Mouse (Mus musculus) kidney, embryonic 14.5 days (tissue): ENCODE results near the gene Vps45. TPM values are rescaled to one million over a fixed set of nuclear protein-coding genes. Genes with fewer than 3 reads are reported as not detected.
"Not testable (repeated sequence)": the region's sequence is repeated elsewhere in the genome, so short reads cannot be mapped to it uniquely, and the experiment has no call there.

Experiments
- ATAC-seq: fragments of 200-750 bp; cut with Nextera tagmentation; 2 replicates; pipeline ENCODE4 v1.8.0; 2017; ENCODE audit warnings: moderate number of reproducible peaks, mild to moderate bottlenecking, moderate TSS enrichment, moderate library complexity; ENCODE audit not compliant: low FRiP score, low TSS enrichment
- H3K27ac ChIP-seq: fragments of 300-500 bp; sonication (generic); 2 replicates; pipeline ENCODE4 v1.5.1; 2014; ENCODE audit warnings: low read depth, mild to moderate bottlenecking, low read length, moderate library complexity, mixed read lengths
- H3K27me3 ChIP-seq: fragments of 300-500 bp; sonication (generic); 2 replicates; pipeline ENCODE4 v1.6.1; 2014; ENCODE audit warnings: mild to moderate bottlenecking, low read length; ENCODE audit not compliant: control insufficient read depth, insufficient read depth
- H3K36me3 ChIP-seq: fragments of 300-500 bp; sonication (generic); 2 replicates; pipeline ENCODE4 v1.6.1; 2014; ENCODE audit warnings: low read length, mixed read lengths; ENCODE audit not compliant: control insufficient read depth, insufficient read depth
- H3K4me1 ChIP-seq: fragments of 300-500 bp; sonication (generic); 2 replicates; pipeline ENCODE4 v1.6.1; 2014; ENCODE audit warnings: low read length, mixed read lengths; ENCODE audit not compliant: control insufficient read depth, insufficient read depth
- H3K4me2 ChIP-seq: fragments of 300-500 bp; sonication (generic); replicated peaks from 2 replicates; pipeline ENCODE4 v1.6.1; 2014; ENCODE audit warnings: low read depth, mild to moderate bottlenecking, low read length
- H3K4me3 ChIP-seq: fragments of 300-500 bp; sonication (generic); 2 replicates; pipeline ENCODE4 v1.5.1; 2014; ENCODE audit warnings: mild to moderate bottlenecking, low read length
- H3K9ac ChIP-seq: fragments of 300-500 bp; sonication (generic); 2 replicates; pipeline ENCODE4 v1.6.1; 2014; ENCODE audit warnings: low read depth, mild to moderate bottlenecking, low read length, moderate library complexity
- H3K9me3 ChIP-seq: fragments of 300-500 bp; sonication (generic); 2 replicates; pipeline ENCODE4 v1.6.1; 2016; ENCODE audit warnings: low read length; ENCODE audit not compliant: control insufficient read depth
- WGBS: fragments of 180-500 bp; shearing (Covaris S2); extraction: QIAGEN DNeasy Blood & Tissue Kit; methylation state at CpG from one replicate; pipeline ENCODE4 v1.1.7; 2014; 5-methylcytosine and 5-hydroxymethylcytosine counted together
- polyA plus RNA-seq: library from polyadenylated mRNA; unstranded; fragments of >200 nt; fragmentation: Nextera tagmentation; extraction: Ambion mirVana; gene quantifications from 2 replicates; pipeline ENCODE4 v1.2.1, GENCODE M21; 2014

Vps45 gene
- polyA plus RNA-seq, 1 experiment from 2014 or later = 24.3 TPM

DNA sequence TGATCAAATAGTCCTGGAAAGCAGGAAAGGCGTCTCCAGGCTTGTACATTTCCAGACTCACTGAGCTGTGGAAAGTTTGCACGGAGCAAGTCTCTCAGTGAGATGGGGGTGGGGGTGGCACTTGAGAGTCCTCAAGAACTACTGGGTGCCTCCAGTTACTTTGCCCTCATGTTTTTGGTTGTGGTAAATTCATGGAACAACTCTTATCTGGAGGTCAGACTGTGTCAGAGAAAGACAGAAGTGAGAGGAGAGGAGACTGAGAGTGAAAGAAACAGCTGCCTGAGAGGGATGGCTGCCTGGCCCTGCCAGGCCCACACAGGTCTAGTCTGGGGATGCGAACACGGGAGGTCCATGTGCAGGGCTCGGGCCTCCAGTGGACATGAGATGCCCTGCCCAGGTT lies 102.9 kb downstream of the Vps45 start:
- no peak overlapping the region for H3K4me2 ChIP-seq
- no peaks in the 10 kb centered on the region for H3K36me3 ChIP-seq
- WGBS = 87% methylated on average over 5 of the region's 5 CpGs
- no peak overlapping the region for H3K9ac ChIP-seq
- no peak overlapping the region for H3K27ac ChIP-seq
- no peak for ATAC-seq
- no peaks in the 10 kb centered on the region for H3K9me3 ChIP-seq
- H3K27me3 ChIP-seq = no peaks in the 10 kb centered on the region
- no peak overlapping the region for H3K4me3 ChIP-seq
- no peaks in the 10 kb centered on the region for H3K4me1 ChIP-seq

DNA sequence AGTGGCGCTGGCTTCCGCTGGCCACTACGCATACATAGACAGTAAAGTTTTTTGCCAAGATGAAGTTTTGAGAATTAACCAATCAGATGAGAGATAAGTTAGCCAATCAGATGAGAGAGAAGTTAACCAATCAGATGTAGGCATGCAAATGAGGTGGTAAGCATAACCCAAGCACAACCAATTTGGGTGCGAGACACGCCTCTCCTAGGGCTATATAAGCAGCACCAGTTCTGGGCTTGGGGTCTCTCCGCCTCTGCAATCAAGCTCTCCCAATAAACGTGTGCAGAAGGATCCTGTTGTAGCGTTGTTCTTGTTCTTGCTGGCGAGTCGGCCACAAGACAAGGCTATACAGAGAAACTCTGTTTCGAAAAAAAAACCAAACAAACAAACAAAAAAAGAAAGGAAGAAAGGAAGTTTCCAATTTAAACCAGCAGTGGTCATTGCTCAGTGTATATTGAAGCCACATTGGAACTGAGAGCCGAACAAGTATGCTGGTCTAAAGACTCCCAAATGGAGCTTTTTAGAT lies 103.6 kb downstream of the Vps45 start:
- not testable (repeated sequence) for H3K4me2 ChIP-seq, H3K9me3 ChIP-seq, H3K4me3 ChIP-seq, ATAC-seq, H3K4me1 ChIP-seq, H3K36me3 ChIP-seq, H3K9ac ChIP-seq, H3K27me3 ChIP-seq, H3K27ac ChIP-seq
- 90% methylated on average over 12 of the region's 12 CpGs for WGBS

DNA sequence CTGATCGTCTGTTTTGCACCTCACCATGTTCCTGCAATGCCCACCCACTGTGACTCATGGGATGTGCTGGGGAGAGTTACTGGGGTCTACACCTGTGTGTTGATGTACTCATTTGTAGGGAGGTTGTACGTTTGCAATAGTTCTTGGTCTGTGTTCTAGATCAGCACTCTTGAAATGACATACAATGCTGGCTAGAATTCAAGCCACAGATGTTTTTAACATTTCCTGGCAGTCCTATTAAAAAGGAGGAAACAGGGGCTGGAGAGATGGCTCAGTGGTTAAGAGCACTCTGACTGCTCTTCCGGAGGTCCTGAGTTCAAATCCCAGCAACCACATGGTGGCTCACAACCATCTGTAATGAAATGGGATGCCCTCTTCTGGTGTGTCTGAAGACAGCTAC lies 104.7 kb downstream of the Vps45 start:
- Histone ChIP-seq H3K9me3 (no peaks in the 10 kb centered on the region), H3K4me3 (no peak overlapping the region), H3K4me1 (no peaks in the 10 kb centered on the region), H3K4me2 (no peak overlapping the region), H3K27ac (no peak overlapping the region), H3K9ac (no peak overlapping the region), H3K27me3 (no peaks in the 10 kb centered on the region), H3K36me3 (peaks cover 3% of the 10 kb centered on the region; the same call in 1 of the 2 replicates)
- ATAC-seq = no peak
- WGBS = 82% methylated on average over 3 of the region's 3 CpGs

DNA sequence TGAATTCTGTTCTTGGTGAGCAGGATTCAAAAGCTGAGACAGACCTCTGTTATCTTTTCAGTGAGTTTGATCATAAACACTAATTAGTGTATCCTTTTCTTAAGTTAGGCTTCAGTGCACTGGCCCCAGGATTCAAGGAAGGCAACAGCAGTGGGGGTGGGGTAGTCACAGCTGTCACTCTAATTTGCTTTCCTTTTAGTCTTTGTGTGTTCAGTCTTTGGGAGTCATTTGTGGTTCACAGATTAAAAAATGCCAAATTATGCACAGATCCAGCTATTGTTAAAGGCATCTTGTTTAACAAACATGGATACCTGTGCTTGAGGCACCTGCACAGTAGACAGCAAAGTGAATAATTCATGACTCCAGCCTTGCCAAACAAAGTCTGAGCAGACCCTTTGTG lies 105.2 kb downstream of the Vps45 start:
- no peak overlapping the region for H3K4me3 ChIP-seq
- no peak overlapping the region for H3K9ac ChIP-seq

DNA sequence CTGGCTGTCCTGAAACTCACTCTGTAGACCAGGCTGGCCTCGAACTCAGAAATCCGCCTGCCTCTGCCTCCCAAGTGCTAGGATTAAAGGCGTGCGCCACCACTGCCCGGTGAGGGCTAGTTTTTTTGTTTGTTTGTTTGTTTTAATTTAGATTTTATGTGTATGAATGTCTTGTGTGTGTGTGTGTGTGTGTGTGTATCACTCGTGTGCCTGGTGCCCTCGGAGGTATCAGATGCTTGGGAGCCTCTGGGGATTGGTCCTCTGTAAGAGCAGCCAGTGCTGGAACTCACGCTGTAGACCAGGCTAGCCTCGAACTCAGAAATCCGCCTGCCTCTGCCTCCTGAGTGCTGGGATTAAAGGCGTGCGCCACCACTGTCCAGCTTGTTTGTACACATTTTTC lies 106.7 kb downstream of the Vps45 start:
- ATAC-seq = peak; percentile 1; the same call in 1 of the 2 replicates

More for the DNA sequence above, 105.2 kb downstream of the Vps45 start:
- no peak overlapping the region for H3K27ac ChIP-seq
- ATAC-seq = no peak
- H3K4me2 ChIP-seq = no peak overlapping the region
- no peaks in the 10 kb centered on the region for H3K9me3 ChIP-seq
- peaks cover 6% of the 10 kb centered on the region; the same call in 1 of the 2 replicates for H3K36me3 ChIP-seq
- no peaks in the 10 kb centered on the region for H3K4me1 ChIP-seq
- H3K27me3 ChIP-seq = no peaks in the 10 kb centered on the region

DNA sequence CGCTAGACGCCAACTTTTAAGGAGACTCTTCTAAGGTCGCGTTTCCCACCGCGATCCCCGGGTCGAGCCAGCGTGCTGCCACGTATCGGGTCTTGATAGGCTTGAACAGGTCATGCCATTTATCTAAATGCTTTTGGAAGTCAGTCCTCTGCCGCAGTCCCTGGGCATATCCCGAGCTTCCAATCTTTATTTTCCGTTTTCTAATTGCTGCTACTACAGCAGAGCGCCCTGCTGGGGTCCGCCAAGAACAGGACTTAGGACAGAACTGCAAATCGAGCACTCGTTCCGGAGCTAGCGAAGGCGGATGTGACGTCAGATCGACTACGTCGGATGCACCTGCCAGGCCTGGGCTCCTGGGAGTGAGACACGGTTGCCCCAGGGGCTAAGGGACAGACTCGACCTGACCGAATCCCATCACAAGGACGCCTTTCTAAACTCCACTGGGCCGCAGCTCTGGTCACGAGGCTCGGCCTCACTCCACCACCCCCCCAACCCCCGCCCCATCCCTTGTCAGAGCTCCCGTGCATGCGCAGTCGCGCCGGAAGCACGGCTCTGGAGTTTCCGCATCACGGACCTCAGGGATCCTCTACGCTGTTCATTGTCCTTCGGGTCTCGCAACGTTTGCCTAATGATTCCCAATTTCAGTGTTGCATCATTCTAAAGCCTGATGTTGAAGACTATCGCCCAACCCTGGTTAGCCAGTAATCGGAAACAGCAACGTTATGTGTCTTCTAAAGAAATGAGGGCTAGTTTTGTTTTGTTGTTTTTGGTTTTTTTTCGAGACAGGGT lies 107.3 kb downstream of the Vps45 start:
- WGBS = 2% methylated on average over 49 of the region's 49 CpGs
- peak; percentile 95 for ATAC-seq

More for the DNA sequence above, 106.7 kb downstream of the Vps45 start:
- H3K27ac ChIP-seq = peak overlapping the region; percentile 96
- not testable (repeated sequence) for H3K27me3 ChIP-seq, H3K9me3 ChIP-seq, H3K4me1 ChIP-seq
- peak overlapping the region; percentile 48 for H3K4me3 ChIP-seq
- H3K36me3 ChIP-seq = peaks cover 11% of the 10 kb centered on the region; the same call in 1 of the 2 replicates
- 74% methylated on average over 12 of the region's 12 CpGs for WGBS
- H3K4me2 ChIP-seq = peak overlapping the region; percentile 52
- peak overlapping the region; percentile 55 for H3K9ac ChIP-seq

More for the DNA sequence above, 107.3 kb downstream of the Vps45 start:
- H3K9me3 ChIP-seq = no peaks in the 10 kb centered on the region
- peak overlapping the region; percentile 52 for H3K4me2 ChIP-seq
- no peaks in the 10 kb centered on the region for H3K4me1 ChIP-seq
- peak overlapping the region; percentile 48 for H3K4me3 ChIP-seq
- H3K27me3 ChIP-seq = no peaks in the 10 kb centered on the region
- H3K27ac ChIP-seq = peak overlapping the region; percentile 96
- H3K9ac ChIP-seq = peak overlapping the region; percentile 55
- peaks cover 17% of the 10 kb centered on the region for H3K36me3 ChIP-seq

Other genes with a start within 250 kb of the Vps45 start
- gene Rprd2, start 239.6 kb downstream of the Vps45 start, polyA plus RNA-seq = 20.4 and 27.2 TPM in 2 replicates
- gene Prpf3, start 202.6 kb downstream of the Vps45 start, polyA plus RNA-seq = 51.2 and 60.8 TPM in 2 replicates
- gene Mrps21, start 186.9 kb downstream of the Vps45 start, polyA plus RNA-seq = 377 and 496 TPM in 2 replicates
- 4.0 and 5.3 TPM in 2 replicates for gene Ciart, start 176.2 kb downstream of the Vps45 start, polyA plus RNA-seq
- gene BC028528, start 166.5 kb downstream of the Vps45 start, polyA plus RNA-seq = 33.6 and 35.6 TPM in 2 replicates
- gene Aph1a, start 164.5 kb downstream of the Vps45 start, polyA plus RNA-seq = 40.4 and 83.2 TPM in 2 replicates
- gene Car14, start 153.8 kb downstream of the Vps45 start, polyA plus RNA-seq = 21.0 and 25.9 TPM in 2 replicates
- 78.3 and 89.0 TPM in 2 replicates for gene Anp32e, start 129.2 kb downstream of the Vps45 start, polyA plus RNA-seq
- gene Plekho1, start 62.5 kb downstream of the Vps45 start, polyA plus RNA-seq = 39.3 and 48.0 TPM in 2 replicates
- 9.4 and 18.1 TPM in 2 replicates for gene Otud7b, start 46.1 kb upstream of the Vps45 start, polyA plus RNA-seq
- gene Mtmr11, start 103.5 kb upstream of the Vps45 start, polyA plus RNA-seq = 14.0 and 22.6 TPM in 2 replicates
- 220 and 235 TPM in 2 replicates for gene Sf3b4, start 113.9 kb upstream of the Vps45 start, polyA plus RNA-seq
- 2.2 and 3.3 TPM in 2 replicates for gene Sv2a, start 122.7 kb upstream of the Vps45 start, polyA plus RNA-seq
- gene Bola1, start 161.2 kb upstream of the Vps45 start, polyA plus RNA-seq = 65.0 and 70.9 TPM in 2 replicates
- 2.2 and 2.4 TPM in 2 replicates for gene Hist2h2ab, start 161.4 kb upstream of the Vps45 start, polyA plus RNA-seq
- gene Hist2h2ac, start 162.4 kb upstream of the Vps45 start, polyA plus RNA-seq = 11.3 and 17.1 TPM in 2 replicates
- gene Hist2h2be, start 162.7 kb upstream of the Vps45 start, polyA plus RNA-seq = 9.2 and 13.1 TPM in 2 replicates
- gene Hist2h3c2, start 180.7 kb upstream of the Vps45 start, polyA plus RNA-seq = 5.4 and 6.9 TPM in 2 replicates
- gene Hist2h2aa2, start 181.8 kb upstream of the Vps45 start, polyA plus RNA-seq = 33.3 and 69.4 TPM in 2 replicates
- 18.3 and 20.3 TPM in 2 replicates for gene Hist2h2aa1, start 187.0 kb upstream of the Vps45 start, polyA plus RNA-seq
- 0.91 and 2.4 TPM in 2 replicates for gene Hist2h3c1, start 188.2 kb upstream of the Vps45 start, polyA plus RNA-seq
- gene Hist2h4, start 204.8 kb upstream of the Vps45 start, polyA plus RNA-seq = 8.9 and 10.8 TPM in 2 replicates
- gene Hist2h3b, start 210.2 kb upstream of the Vps45 start, polyA plus RNA-seq = 72.6 and 85.9 TPM in 2 replicates
- gene Hist2h2bb, start 211.3 kb upstream of the Vps45 start, polyA plus RNA-seq = 21.8 and 45.2 TPM in 2 replicates
- gene Fcgr1, start 235.5 kb upstream of the Vps45 start, polyA plus RNA-seq = 1.8 and 2.2 TPM in 2 replicates